Mouse (Mus musculus) lung, adult 18-20 months (tissue): ENCODE measurements around the gene Mapk12.
A peak's percentile ranks its signal among the peaks of the same experiment; 100 is the strongest.

Experiments
- DNase-seq, 2 experiments: peaks; one replicate each; pipeline ENCODE4 v3.0.0; 2022; ENCODE audit warnings: mixed read lengths in 2 of 2

Gene Mapk12

DNA sequence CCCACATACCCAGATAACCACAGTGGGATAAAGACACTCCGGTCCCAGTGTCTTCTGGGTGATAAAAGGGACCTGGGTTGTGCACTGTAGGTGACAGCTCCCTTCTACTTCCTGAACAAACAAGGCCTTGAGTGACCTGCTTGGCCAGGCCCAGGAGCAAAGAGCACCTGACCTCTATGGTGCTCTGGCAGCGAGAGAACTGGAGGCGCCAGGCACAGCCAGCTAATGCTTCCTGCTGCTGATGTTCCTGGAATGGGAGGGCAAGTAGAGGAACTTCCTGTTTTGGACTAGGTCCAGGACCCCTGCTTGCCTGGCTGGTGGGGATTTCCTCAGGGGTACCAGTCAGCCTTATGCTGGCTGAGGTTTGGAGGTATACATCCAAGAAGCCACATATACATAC lies 29.6 kb upstream of the Mapk12 start:
- peak; percentile 73 to 85 for DNase-seq

GRCm38 (mm10) chr15:89169431-89169830 lies 28.9 kb upstream of the Mapk12 start:
- peak; percentile 94 to 95 for DNase-seq

DNA sequence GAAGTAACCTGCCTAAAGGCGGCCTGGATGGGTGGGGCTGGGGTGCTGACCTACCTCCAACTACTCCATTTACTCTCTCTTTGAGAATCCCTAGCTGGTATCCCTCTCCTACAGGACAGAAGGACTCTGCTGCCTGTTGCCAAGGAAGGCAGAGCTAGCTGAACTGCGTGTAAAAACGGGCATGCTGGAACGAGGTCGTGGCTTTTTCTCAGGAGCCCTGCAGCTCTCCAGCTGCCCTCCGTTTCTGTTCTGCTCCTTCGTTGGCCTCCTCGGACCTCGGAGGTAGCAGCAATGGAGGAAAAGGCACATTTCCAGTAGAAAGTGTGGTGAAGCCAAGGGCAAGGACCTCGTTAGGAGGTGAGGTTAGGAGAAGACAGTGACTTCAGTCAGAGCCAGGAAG lies 28.4 kb upstream of the Mapk12 start:
- no peak for DNase-seq

DNA sequence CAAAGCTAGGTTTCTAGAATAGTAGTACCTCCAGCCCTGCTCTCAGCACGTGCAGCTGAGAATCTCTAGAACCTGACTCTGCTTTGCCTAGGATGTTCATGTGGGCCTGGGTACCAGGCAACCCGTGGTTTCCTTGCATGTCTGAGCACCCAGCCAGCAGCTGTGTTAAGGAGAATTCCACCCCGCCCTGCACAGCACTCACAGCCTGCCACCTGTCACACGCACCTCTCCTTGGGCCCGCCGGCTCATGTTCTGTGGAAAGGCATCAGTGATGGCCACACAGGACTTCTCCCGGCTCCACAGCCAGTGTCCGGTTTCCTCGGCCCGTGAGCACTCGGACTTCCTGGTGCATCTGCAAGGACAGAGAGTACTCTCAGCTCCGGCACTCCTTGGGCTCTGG lies 25.0 kb upstream of the Mapk12 start:
- DNase-seq, result no peak

- peak; percentile 80 to 87 for DNase-seq
Observed at GRCm38 (mm10) chr15:89161397-89161796, 20.9 kb upstream of the Mapk12 start.

DNA sequence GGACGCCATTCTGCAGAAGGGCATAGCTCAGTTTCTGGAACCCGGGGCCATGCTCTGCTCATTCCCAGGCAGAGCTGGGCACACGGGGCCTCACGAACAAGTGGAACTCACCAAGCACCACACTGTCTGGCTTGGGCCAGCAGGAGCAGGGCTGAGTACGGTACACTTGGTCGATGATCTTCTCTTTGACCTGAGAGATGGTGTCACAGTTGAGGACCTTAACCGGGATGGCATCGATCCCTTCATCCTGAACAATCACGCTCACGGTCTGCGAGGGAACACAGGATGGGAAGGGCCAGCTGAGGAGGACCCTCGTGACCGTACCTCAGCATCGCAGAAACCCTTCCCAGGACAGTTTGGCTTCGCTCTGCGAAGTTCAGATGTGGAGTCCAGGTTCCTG lies 18.0 kb upstream of the Mapk12 start:
- DNase-seq, result no peak

- peak; percentile 72 to 78 for DNase-seq
Observed at GRCm38 (mm10) chr15:89157954-89158353, 17.5 kb upstream of the Mapk12 start.

DNA sequence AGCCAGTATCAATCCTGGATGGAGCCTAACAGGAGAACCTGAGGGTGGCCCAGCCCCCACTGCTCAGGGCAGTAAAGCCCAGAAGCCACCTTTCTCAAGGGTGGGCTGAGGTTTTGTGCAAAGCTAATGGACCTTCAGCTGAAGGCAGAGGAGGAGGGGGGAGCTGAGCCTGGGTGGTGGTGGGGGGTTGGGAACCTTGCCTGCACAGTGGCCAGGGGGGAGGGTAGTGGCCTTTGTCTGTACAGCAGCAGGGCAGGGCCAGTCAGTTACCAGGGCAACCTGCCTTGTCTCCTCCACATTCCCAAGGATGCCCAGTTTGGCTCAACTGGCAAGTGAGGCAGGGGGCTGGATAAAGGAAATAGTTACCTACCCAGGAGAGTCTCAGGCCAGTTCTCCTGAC lies 11.8 kb upstream of the Mapk12 start:
- DNase-seq, result no peak

DNA sequence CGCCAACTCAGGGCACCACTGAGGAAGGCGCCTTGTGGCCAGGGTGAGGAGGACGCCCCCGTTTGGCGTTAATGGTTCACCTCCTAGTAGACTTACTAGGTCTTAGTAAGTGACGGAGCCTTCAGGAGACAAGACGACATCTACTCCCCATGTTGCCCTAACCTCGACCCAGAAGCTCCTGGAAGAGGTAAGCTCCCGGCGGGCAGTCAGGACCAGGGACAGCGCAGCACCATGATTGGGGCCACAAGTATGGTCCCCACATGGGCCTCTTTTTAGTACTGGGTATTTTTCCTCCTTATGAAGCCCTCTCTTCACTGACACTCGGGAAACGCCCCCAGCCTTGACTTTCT lies 9.5 kb upstream of the Mapk12 start:
- DNase-seq, result peak in 1 of 2 experiments; percentile 31

DNA sequence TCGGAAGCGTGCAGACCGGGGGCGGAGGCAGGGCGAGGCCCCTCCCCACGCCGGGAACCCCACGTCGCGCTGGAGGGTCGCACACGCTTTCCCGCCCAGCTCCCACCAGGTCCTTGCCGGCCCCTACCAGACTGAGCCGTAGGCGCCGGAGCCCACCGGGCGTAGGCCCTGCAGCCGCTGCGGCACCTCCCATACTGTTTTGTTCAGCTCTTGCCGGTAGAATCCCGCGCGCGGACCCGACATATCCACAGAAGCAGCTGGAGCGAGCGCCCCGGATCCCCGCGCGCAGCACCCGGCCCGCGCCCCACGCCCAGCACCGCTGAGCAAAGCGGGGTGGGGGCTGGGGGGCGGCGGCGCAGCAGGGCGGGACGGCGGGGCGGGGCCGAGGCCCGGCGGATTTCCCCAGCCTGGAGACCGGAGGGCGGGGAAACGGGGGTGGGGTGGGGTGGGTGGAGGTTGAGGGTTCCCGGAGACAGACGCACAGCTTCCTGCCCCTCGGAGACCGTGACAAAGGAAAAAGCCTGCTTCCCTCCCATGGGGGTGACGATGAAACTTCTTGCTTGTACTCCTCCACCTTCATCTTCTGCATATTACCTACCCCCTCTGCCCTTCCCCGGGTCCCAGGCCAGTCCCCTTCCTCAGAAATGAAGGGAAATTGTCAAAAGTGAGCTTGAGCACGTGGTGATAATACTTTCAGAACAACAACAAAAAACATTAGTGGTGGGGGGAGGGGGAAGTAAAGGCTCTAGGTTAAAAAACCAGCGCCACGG lies 9.0 kb upstream of the Mapk12 start, which contains the start of gene Mapk11:
Gene Mapk11 (minus strand): TSS at position 358 of the 770 bp plus-strand sequence.
- DNase-seq, result peak; percentile 59 to 61

- DNase-seq, result no peak
Observed at GRCm38 (mm10) chr15:89148496-89149270, 8.2 kb upstream of the Mapk12 start.

DNA sequence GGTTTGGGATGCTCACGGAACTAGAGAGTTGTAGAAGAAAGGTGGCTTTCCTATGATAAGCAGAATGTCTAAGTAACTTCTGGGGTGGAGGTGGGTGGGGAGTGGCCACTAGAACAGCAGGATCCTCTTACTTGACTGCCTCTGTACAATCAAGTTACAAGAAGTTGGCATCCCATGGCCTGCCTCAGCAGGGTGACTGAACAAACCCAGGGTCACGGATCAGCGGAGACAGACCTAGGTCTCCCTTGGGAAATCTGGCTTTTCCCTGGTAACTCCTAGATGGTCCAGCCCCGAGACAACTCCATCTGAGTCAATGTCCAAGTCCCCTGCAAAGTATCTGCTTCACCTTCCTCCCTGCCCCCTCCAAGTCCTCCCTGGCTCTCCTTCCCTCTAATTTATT lies 7.4 kb upstream of the Mapk12 start:
- no peak for DNase-seq

DNA sequence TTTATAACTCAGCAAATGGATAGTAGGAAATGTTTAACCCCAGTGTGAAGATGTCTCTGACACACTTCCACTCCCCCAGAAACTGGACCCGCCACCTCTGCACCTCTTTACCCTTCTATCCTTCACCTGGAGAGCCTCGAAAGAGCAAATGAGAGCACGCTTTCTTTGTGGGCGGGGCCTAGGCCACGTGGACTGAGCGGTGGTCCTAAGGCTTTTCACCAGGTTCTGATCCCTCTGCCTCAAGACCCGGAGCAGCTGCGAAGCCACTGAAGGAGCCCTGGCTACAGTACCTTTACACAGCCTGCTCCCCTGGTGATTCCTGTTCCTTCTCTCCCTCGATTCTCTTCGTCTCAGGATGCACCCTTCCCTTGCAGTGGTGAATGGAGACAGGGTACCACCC lies 7.0 kb upstream of the Mapk12 start:
- DNase-seq, result no peak

DNA sequence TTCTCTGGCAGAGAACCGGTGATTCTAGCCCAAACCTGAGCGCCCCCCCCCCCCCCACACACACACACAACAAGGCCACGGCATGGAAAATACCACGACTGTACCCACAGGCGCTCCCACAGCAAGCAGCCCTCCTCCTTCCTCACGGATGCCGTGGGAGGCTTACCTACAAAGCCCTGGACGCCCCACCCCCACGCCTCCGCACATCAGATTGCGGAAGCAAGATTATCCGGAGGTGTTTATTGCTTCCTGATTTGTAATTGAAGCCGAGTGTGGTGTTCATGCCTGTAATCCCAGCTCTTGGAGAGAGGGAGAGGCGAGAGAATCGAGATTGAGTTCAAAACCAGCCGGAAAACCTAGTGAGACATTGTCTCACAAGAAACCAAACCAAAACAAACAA lies 6.5 kb upstream of the Mapk12 start:
- DNase-seq, result peak; percentile 60 to 64

- DNase-seq, result peak; percentile 73 to 77
Observed at GRCm38 (mm10) chr15:89146537-89146936, 6.0 kb upstream of the Mapk12 start.

- DNase-seq, result no peak
Observed at GRCm38 (mm10) chr15:89145813-89146350, 5.4 kb upstream of the Mapk12 start.

DNA sequence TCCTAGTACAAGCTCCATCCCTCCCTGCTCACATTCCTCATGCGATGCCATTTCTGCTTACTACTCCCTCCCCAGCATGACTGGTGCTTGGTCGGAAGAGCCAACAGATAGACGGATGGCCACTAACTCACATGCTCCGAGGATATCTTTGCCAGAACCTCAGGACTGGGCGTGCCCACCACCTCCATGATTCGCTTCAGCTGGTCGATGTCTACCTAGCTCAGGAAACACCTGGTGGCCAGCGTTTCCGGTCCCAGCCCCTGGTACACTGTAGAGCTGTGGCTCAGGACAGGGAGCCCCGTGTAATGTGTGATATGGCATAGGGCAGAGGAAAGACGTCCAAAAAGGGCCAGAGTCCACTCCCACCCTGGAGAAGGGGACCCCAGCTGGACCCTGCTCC lies 4.5 kb upstream of the Mapk12 start:
- DNase-seq, result no peak

DNA sequence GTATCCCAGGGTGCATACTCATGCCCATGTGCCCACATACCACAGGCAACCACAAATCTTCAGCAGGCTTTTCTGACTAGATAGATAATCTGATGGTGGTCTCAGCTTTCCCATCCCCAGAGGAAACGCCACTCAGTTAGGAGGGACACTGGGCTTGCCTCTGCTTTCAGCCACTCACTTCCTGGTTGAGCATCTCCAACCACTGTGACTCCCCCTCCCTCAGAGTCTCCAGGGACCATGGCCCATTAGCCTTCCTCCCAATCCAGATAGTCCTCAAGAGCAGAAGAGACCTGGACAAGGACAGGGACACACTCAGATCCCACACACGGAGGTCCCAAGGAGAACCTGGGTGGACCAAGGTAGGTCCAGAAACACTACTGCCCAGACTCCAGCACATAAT lies 2.6 kb upstream of the Mapk12 start:
- DNase-seq, result no peak

DNA sequence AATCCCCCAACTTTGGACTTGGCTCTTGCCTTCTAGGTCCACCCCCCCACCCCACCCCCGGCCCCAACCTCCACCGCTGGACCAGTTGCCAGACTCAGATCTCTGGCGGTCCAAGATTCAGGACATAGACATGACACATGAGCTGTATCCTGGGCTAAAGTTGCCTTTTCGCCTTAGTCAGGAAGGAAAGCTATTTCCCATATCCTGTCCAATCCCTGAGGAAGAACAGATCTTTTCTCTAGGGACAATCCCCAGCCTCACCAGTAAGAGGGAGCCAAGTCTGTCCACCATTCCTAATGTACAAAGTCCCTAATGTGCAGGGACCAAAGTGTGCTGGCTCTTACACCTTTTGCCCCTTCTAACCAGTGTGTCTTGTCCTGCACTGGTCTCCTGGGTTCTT lies 1.4 kb upstream of the Mapk12 start:
- DNase-seq, result no peak

DNA sequence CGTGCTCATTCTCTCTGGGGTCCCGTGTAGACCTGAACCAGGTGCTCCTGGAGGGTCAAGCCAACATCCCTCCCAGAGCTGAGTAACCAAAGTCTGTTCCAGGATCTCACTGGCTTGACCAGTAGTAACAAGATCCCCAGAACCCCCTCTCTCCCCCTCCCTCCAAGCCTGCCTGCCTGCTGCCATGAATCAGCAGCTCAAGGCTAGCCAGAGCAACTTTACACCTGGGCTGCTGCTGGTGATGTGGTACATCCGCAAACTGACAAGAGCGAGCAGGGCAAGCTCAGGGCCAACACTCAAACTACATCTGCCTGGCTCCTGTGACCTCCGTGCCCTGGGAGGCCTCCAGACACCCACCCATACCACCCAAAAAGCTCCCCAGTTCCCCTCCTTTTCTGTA lies 940 bp upstream of the Mapk12 start:
- DNase-seq, result no peak

GRCm38 (mm10) chr15:89140048-89140658 lies 350 bp downstream of the Mapk12 start:
- peak; percentile 83 to 85 for DNase-seq

GRCm38 (mm10) chr15:89138531-89138930 lies 2.0 kb downstream of the Mapk12 start:
- DNase-seq, result no peak

GRCm38 (mm10) chr15:89138046-89138405 lies 2.5 kb downstream of the Mapk12 start:
- DNase-seq, result no peak
